Mouse (Mus musculus) retina, postnatal 1 day (tissue): ENCODE measurements around the gene Cadps2.

Experiments used
- DNase-seq: peaks from one replicate; pipeline ENCODE4 v3.0.0-alpha.2; 2012

The Cadps2 gene

GRCm38 (mm10) chr6:23839009-23839811, at the start of gene Cadps2:
Cadps2 (minus strand) TSS chr6:23839421.
- DNase-seq, result peak; percentile 79

- DNase-seq, result peak; percentile 48
Observed at GRCm38 (mm10) chr6:23886418-23886817, 47.2 kb upstream of the Cadps2 start.

GRCm38 (mm10) chr6:23876765-23877408, 37.7 kb upstream of the Cadps2 start:
- DNase-seq, result no peak

GRCm38 (mm10) chr6:23876363-23876762, 37.1 kb upstream of the Cadps2 start:
- DNase-seq, result no peak

DNA sequence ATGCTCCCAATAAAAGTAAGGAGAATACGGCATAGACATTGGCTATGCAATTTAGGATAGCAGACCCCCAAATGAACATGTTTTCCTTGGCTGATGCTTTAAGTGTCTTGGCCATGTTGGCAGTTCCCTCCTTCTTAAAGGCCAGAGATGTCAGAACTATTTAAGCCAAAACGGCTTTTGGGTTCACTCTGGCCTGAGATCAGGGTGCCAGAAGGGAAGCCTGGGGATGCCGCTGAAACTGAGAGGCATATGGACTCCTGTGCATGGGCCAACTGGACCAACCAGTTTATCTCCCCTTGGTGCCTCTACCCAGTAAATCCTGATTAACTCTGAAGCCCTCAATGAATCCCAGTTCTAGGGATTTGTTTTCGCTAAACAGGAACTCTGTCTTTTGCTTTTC, 34.6 kb upstream of the Cadps2 start:
- no peak for DNase-seq

DNA sequence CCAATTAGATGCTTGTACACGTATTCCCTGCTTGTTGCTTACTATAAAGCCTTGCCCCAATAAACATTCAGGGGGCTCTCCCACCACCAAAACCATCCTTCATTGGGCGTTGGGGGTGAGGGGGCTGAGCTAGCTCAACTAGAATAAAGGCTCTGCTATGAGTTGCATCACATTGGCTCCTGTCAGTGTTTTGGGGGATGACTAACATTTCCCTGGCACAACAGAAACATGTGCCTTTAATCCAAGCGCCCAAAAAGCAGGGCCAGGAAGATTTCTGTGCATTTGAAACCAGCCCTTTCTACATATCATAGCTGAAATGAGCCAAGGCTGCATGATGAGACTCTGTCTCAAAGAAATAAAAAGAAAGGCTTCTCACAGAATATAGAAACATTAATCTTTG, 34.0 kb upstream of the Cadps2 start:
- no peak for DNase-seq

- DNase-seq, result no peak
Observed at GRCm38 (mm10) chr6:23869971-23870370, 30.8 kb upstream of the Cadps2 start.

DNA sequence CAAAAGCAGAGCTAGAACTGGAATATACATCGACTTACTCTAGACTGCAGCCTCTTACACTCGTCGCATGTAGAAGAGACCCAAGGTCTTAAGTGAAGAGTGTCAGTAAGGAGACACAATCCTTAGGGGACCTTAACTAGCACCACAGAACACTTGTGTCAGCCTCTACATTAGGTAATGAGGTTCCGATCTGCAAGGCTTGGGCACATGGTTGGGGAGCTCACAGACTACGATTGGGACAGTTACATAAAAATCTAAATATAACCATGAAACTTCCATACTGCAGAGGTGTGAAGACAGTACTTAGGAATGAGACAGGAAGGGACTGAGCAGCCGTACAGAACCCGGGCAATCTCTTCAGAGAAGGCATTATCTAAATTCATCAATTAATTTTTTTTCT, 27.1 kb upstream of the Cadps2 start:
- no peak for DNase-seq

DNA sequence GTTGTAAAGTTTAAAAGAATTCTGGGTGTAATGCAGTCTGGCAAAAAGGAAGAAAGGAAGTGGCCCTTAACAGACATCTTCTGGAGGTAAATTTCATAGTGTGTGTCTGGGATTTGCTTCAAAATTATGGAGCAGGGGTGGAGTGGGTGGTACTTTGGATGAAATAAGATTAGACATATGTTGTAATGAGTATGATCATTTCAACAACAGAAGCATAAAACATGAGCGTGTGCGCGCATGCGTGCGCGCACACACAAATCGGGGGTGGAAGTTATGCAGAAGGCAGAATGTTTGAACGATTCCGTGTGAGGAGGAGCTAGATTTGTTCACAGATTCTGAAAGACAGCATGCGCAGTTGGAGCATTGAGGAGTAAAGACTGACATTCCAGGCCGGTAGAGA, 14.2 kb upstream of the Cadps2 start:
- DNase-seq, result no peak

DNA sequence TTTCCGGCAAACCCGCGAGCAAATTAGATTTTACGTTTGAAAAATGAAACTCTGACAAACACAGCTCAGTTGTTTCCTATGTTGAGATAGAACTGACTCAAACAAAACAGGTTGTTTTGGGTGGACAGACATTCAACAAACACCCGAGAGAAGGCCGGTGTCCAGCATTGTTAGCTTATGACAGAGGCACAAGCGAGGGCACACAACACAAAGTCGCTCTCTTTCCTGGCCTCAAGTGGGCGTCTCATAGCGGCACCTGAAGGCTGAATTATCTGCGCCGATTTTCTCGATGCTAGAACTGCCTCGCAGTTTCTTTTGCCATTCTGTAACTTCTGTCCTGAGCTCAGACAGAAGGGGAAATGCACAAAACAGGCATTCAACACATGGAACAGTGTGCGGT, 780 bp upstream of the Cadps2 start:
- DNase-seq, result peak; percentile 59

GRCm38 (mm10) chr6:23838401-23839008, 716 bp downstream of the Cadps2 start:
- DNase-seq, result no peak

GRCm38 (mm10) chr6:23837631-23838030, 1.6 kb downstream of the Cadps2 start:
- DNase-seq, result no peak

GRCm38 (mm10) chr6:23837127-23837526, 2.1 kb downstream of the Cadps2 start:
- no peak for DNase-seq

- DNase-seq, result no peak
Observed at GRCm38 (mm10) chr6:23836694-23837093, 2.5 kb downstream of the Cadps2 start.

DNA sequence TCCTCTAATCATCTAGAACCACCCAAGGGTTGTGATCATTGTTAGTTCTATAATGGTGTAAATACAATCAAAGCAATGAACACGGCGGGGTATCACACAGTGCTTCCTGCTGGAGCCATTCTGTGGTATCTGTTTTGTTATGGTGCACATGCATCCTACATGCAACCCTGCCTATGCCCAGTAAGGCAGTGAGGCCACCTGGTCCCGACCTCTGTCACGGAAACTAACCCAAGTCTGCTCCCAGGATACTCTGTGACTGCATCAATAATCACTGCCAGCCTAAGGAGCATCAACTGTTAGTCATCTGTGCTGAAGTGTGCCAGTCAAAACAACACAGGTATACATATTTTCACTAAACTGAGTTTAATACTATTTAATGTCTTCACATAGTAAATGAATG, 3.7 kb downstream of the Cadps2 start:
- no peak for DNase-seq

GRCm38 (mm10) chr6:23830741-23831140, 8.5 kb downstream of the Cadps2 start:
- DNase-seq, result no peak

DNA sequence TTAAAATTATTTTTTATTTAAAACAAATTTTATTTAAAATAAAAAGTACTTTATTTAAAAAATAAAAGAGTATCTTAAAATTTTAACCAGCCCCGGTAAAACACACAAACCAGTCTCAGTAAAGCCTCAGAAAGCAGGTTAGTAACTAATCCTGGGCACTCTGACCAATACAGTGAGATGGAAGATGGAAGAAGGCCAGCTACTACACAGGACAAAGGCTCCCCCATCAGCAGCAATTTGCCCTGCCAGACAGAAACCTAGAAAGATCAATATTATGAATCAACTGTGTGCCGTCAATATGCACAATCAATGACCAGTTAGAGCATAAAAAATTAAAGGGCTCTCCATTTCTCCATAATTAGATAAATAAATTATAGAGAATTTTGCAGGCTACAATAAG, 9.9 kb downstream of the Cadps2 start:
- DNase-seq, result no peak

- no peak for DNase-seq
Observed at GRCm38 (mm10) chr6:23821819-23822218, 17.4 kb downstream of the Cadps2 start.

DNA sequence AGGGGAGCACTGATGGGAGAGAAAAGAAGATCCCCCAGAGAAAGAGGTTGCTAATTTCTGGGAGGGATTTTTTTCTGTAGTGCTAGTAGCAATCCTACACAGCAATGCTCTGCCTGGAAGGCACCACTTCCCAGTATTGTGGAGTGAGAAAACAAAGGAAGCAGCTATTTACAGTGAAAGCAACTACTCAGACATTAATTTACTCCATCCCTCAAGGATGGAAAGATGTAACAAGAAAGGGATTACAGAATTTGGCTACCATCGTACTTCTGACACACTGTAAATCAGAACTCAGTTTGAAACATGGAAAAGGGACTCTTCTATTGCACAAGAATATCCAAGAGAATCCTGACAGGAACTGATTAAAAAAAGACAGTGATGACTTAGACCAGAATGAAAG, 29.1 kb downstream of the Cadps2 start:
- no peak for DNase-seq

- DNase-seq, result peak; percentile 9
Observed at GRCm38 (mm10) chr6:23809344-23809743, 29.9 kb downstream of the Cadps2 start.

DNA sequence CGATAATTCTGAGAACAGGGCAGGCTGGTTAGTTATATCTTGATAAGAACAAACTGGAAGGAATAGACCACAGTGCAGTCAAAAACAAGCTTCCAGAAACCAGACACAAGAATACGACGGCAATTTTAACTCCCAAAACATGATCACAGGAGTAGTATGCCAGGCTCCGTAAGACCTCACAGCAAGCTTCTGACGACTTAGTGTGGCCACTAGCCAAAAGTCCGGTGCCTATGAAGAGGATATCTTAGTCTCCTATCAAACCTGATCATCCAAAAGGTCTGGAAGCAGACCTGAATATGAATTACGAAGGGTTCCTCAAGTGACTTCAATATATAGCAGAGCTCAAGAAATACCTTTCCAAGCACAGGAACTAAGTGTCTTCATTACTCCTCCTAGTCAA, 33.9 kb downstream of the Cadps2 start:
- no peak for DNase-seq

- no peak for DNase-seq
Observed at GRCm38 (mm10) chr6:23791822-23792221, 47.4 kb downstream of the Cadps2 start.

GRCm38 (mm10) chr6:23777641-23778040, 61.6 kb downstream of the Cadps2 start:
- no peak for DNase-seq

DNA sequence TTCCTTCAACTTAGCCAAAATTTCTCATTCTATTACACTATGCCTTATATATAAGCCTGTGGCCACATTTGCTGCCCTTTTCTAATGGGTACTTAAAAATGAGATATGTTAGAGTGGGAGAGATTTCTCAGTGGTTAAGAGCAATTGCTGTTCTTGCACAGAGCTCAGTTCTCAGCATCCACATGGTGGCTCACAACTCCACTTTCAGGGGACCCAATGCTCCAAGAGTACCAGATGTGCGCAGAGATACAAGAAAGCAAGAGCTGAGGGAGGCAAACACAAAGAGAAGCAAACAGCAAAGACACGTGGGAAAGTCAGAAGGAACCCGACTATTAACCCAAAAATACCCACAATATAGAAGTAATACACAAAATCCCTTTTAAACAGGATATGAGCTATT, 77.0 kb downstream of the Cadps2 start:
- DNase-seq, result no peak
